Mouse (Mus musculus) heart, postnatal 36 days (tissue): ENCODE measurements around the gene Tns3. TPM values are rescaled to one million over a fixed set of nuclear protein-coding genes. Genes with fewer than 3 reads are reported as not detected.
A peak's percentile ranks its signal among the peaks of the same experiment; 100 is the strongest.

Experiments
- DNase-seq, 2 experiments: peaks; one replicate each; pipeline ENCODE4 v3.0.0; 2021 to 2022
- intact Hi-C: fragments of 180-260 bp; cut with DNase I; formaldehyde crosslinking; loops from one replicate; pipeline ENCODE4 v1.15.1; 2025
- total RNA-seq, 2 experiments: library from RNA; stranded (reverse); gene quantifications; 2 replicates each; pipeline ENCODE4 v1.2.3; 2021

The Tns3 gene
- total RNA-seq, 2 experiments from 2014 or later, result 18.9 to 24.0 TPM

GRCm38 (mm10) chr11:8405225-8405899 lies 259.0 kb downstream of the Tns3 start:
- peak; percentile 64 for DNase-seq
- intact Hi-C loops, result loop anchor here (1.0 to 5.0 kb wide), 2 partner anchors 1205 to 1748 kb away; partner anchors contain the start of gene Ramp3

GRCm38 (mm10) chr11:8401328-8401727 lies 263.0 kb downstream of the Tns3 start:
- DNase-seq, result no peak
- intact Hi-C loops, result no loop called here

DNA sequence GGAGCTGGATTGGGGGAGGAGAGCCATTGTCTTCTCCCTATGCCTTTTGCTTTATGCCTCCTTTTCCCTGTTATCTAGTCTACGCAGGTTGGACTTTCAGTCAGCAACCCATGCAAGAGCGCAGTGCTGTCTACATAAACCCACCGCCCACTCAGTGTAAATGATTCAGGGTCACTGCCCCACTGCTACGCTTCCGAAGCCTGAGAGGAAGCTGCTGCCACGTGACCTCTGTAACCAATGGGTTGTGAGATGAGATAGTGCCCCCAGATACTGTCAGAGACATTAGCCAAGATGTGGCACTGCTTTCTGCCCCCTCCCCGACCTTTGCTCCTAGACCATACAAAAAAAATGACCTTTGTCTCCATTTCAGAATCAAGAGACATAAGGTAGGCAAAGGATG lies 268.0 kb downstream of the Tns3 start:
- no peak for DNase-seq
- intact Hi-C loops, result no loop called here

GRCm38 (mm10) chr11:8391564-8391963 lies 272.8 kb downstream of the Tns3 start:
- intact Hi-C loops, result no loop called here
- DNase-seq, result no peak

GRCm38 (mm10) chr11:8385891-8386405 lies 278.4 kb downstream of the Tns3 start:
- DNase-seq, result peak in 1 of 2 experiments; percentile 5
- intact Hi-C loops, result no loop called here
